26 mouse cellular contexts compared by ENCODE assay signal in genomic region chr17:36848911-36849310, GRCm38 (mm10). TPM values are rescaled to one million over a fixed set of nuclear protein-coding genes. Genes with fewer than 3 reads are reported as not detected.
DNase-seq lines count a peak whose midpoint lies in the region; ATAC-seq and TF ChIP-seq lines count a peak whose summit lies in the region.
"Had no signal": no experiment of that assay in that cellular context is flagged by ENCODE, and none has a peak within 500 bp of the region (broad histone marks: within the 10 kb centered on the region; RNA-seq: fewer than 3 reads in every experiment).

No protein-coding gene starts in this region.

- peak; percentile 28 for DNase-seq in adrenal gland, postnatal 10 days
- no peak for DNase-seq in adrenal gland, adult (ENCODE audit: inconsistent age in 2 of 2, low spot score in 1 of 2)
- no peak for DNase-seq in layer of hippocampus, adult 2 months (ENCODE audit: low spot score in 2 of 2)
- DNase-seq in layer of hippocampus, adult 8-10 months (ENCODE audit: low spot score in 2 of 2): no peak
- DNase-seq in fat pad, adult 2 months (ENCODE audit: extremely low read depth, low read depth, low spot score): peak; percentile 80
- DNase-seq in urinary bladder, postnatal 14 days (ENCODE audit: low spot score): no peak
- DNase-seq: B cell, adult 2 months; cerebellum, adult 11-12 months; cerebellum, adult 9-10 months; cerebellum, postnatal 25 days; gastrocnemius, postnatal 14 days had no signal

- no peak for ATAC-seq in erythroblast, adult 5-6 weeks (replicated peaks; ENCODE audit: low FRiP score, poor library complexity, severe bottlenecking)
- ATAC-seq: CD4-positive, CD25-positive, alpha-beta regulatory T cell, adult 4 months; forebrain, embryonic 14.5 days; intestine, postnatal 0 days had no signal

- no peak for TF ChIP-seq CTCF in layer of hippocampus, adult 2 months (conservative IDR thresholded peaks at IDR 0.05)

- H3K4me3 ChIP-seq in layer of hippocampus, adult 2 months: no peak overlapping the region
- H3K4me3 ChIP-seq: embryonic facial prominence, embryonic 13.5 days; forebrain, embryonic 10.5 days; heart, embryonic 12.5 days; hindbrain, embryonic 10.5 days had no signal

- H3K27ac ChIP-seq in layer of hippocampus, adult 2 months: 0 out of 2 replicates have a peak overlapping the region, but pooled peaks have one; percentile 3
- H3K27ac ChIP-seq: embryonic facial prominence, embryonic 13.5 days; forebrain, embryonic 10.5 days; hindbrain, embryonic 10.5 days; hindbrain, embryonic 14.5 days had no signal

RNA-seq across cellular contexts. Expression of gene Trim26, which starts 12.0 kb away (rescaled TPM):
- total RNA-seq in adrenal gland, postnatal 10 days (2021): 10 to 100 TPM; 43.1 to 49.5 TPM
- 10 to 100 TPM; 22.5 to 26.1 TPM for total RNA-seq in layer of hippocampus, adult 2 months (2021)
- 10 to 100 TPM; 22.1 to 26.5 (median 23.2) TPM for total RNA-seq in layer of hippocampus, adult 8-10 months (2022)
- total RNA-seq in erythroblast, adult 5-6 weeks (2015; ENCODE audit: low replicate concordance): 88.8 and 93.2 TPM in 2 replicates
- total RNA-seq in erythroblast, adult 5-6 weeks (2017; ENCODE audit: low replicate concordance): 63.6 and 65.4 TPM in 2 replicates

RNA-seq across cellular contexts. Expression of gene Trim15, which starts 18.1 kb away (rescaled TPM):
- not detected for total RNA-seq in adrenal gland, postnatal 10 days (2021)
- not detected for total RNA-seq in layer of hippocampus, adult 2 months (2021)
- total RNA-seq in layer of hippocampus, adult 8-10 months (2022): not detected
- total RNA-seq in erythroblast, adult 5-6 weeks (2015; ENCODE audit: low replicate concordance): not detected in 2 replicates
- total RNA-seq in erythroblast, adult 5-6 weeks (2017; ENCODE audit: low replicate concordance): 0.70 and 2.5 TPM in 2 replicates
- total RNA-seq: adrenal gland, adult 2 months; adrenal gland, postnatal 4 days; gastrocnemius, postnatal 14 days; granulocyte monocyte progenitor cell, adult 5-6 weeks; heart, adult 8-10 months; heart, postnatal 25 days had no signal

RNA-seq across cellular contexts. Expression of gene Trim10, which starts 20.5 kb away (rescaled TPM):
- 1 to 10 TPM; 2.1 to 5.4 TPM for total RNA-seq in adrenal gland, postnatal 10 days (2021)
- total RNA-seq in layer of hippocampus, adult 2 months (2021): not detected
- not detected for total RNA-seq in layer of hippocampus, adult 8-10 months (2022)
- 592 TPM in 2 replicates for total RNA-seq in erythroblast, adult 5-6 weeks (2015; ENCODE audit: low replicate concordance)
- 1,227 and 1,601 TPM in 2 replicates for total RNA-seq in erythroblast, adult 5-6 weeks (2017; ENCODE audit: low replicate concordance)
- total RNA-seq: gastrocnemius, postnatal 14 days; granulocyte monocyte progenitor cell, adult 5-6 weeks had no signal

RNA-seq across cellular contexts. Expression of gene H2-M10.6, which starts 36.9 kb away (rescaled TPM):
- not detected for total RNA-seq in adrenal gland, postnatal 10 days (2021)
- not detected for total RNA-seq in layer of hippocampus, adult 2 months (2021)
- total RNA-seq in layer of hippocampus, adult 8-10 months (2022): not detected
- total RNA-seq in erythroblast, adult 5-6 weeks (2015; ENCODE audit: low replicate concordance): not detected in 2 replicates
- not detected in 2 replicates for total RNA-seq in erythroblast, adult 5-6 weeks (2017; ENCODE audit: low replicate concordance)
- total RNA-seq: adrenal gland, adult 2 months; adrenal gland, postnatal 4 days; G1E; gastrocnemius, postnatal 14 days; granulocyte monocyte progenitor cell, adult 5-6 weeks; heart, adult 8-10 months; heart, postnatal 25 days had no signal

RNA-seq across cellular contexts. Expression of gene Trim40, which starts 41.0 kb away (rescaled TPM):
- not detected for total RNA-seq in adrenal gland, postnatal 10 days (2021)
- not detected for total RNA-seq in layer of hippocampus, adult 2 months (2021)
- total RNA-seq in layer of hippocampus, adult 8-10 months (2022): under 1 TPM in 1 of 4 experiments, not detected in 3; 0.31 TPM
- not detected in 2 replicates for total RNA-seq in erythroblast, adult 5-6 weeks (2015; ENCODE audit: low replicate concordance)
- total RNA-seq in erythroblast, adult 5-6 weeks (2017; ENCODE audit: low replicate concordance): not detected in 2 replicates
- total RNA-seq: G1E; gastrocnemius, postnatal 14 days; granulocyte monocyte progenitor cell, adult 5-6 weeks; heart, postnatal 25 days had no signal

Comparison
In these comparisons a context has a peak if more than half of its experiments do, and no peak if none do; other contexts are left out.
1. DNase-seq: peak in adrenal gland, postnatal 10 days (single experiment) and fat pad, adult 2 months (single experiment); none in adrenal gland, adult (0 of 2), layer of hippocampus, adult 2 months (0 of 2), layer of hippocampus, adult 8-10 months (0 of 2) and urinary bladder, postnatal 14 days (single experiment).
2. RNA of gene Trim10, which starts 20.5 kb away (total RNA-seq): 592 to 1,601 TPM in erythroblast, adult 5-6 weeks; 2.1 to 5.4 TPM in adrenal gland, postnatal 10 days, not detected in layer of hippocampus, adult 2 months and not detected in layer of hippocampus, adult 8-10 months; every median in the first group is over 10 times any median in the second.